ENCODE assay signal across 17 mouse cellular contexts in genomic region chr1:61141592-61141930, GRCm38 (mm10).
DNase-seq lines count a peak whose midpoint lies in the region; ATAC-seq and TF ChIP-seq lines count a peak whose summit lies in the region.
"Had no signal": no experiment of that assay in that cellular context is flagged by ENCODE, and none has a peak within 500 bp of the region (broad histone marks: within the 10 kb centered on the region; RNA-seq: fewer than 3 reads in every experiment).

No protein-coding gene starts in this region.

- 60% methylated on average over 2 of the region's 2 CpGs for WGBS in kidney, adult 2 months
- 40% methylated on average over 2 of the region's 2 CpGs for WGBS in stomach, embryonic 14.5 days
- 66% methylated on average over 2 of the region's 2 CpGs for WGBS in stomach, postnatal 0 days
- WGBS in intestine, embryonic 16.5 days: 45% methylated on average over 2 of the region's 2 CpGs

- no peaks in the 10 kb centered on the region for H3K36me3 ChIP-seq in kidney, adult 2 months (ENCODE audit: control insufficient read depth, insufficient read depth, low read length)
- H3K36me3 ChIP-seq in stomach, embryonic 14.5 days (ENCODE audit: control insufficient read depth, insufficient read depth, low read length): no peaks in the 10 kb centered on the region
- H3K36me3 ChIP-seq in stomach, postnatal 0 days (ENCODE audit: control insufficient read depth, insufficient read depth, low read length): no peaks in the 10 kb centered on the region
- H3K36me3 ChIP-seq in intestine, embryonic 16.5 days (ENCODE audit: control insufficient read depth, insufficient read depth, low read length): no peaks in the 10 kb centered on the region
- H3K36me3 ChIP-seq: heart, embryonic 15.5 days; neural tube, embryonic 15.5 days had no signal

- H3K4me2 ChIP-seq in stomach, embryonic 14.5 days (replicated peaks; ENCODE audit: low read depth, low read length): no peak overlapping the region
- no peak overlapping the region for H3K4me2 ChIP-seq in stomach, postnatal 0 days (replicated peaks; ENCODE audit: low read depth)
- H3K4me2 ChIP-seq in intestine, embryonic 16.5 days (ENCODE audit: low read depth, low read length): no peak overlapping the region
- H3K4me2 ChIP-seq: heart, embryonic 15.5 days; neural tube, embryonic 15.5 days had no signal

- no peak overlapping the region for H3K9ac ChIP-seq in stomach, embryonic 14.5 days (replicated peaks; ENCODE audit: low read depth, low read length)
- H3K9ac ChIP-seq in stomach, postnatal 0 days (ENCODE audit: low read length): no peak overlapping the region
- no peak overlapping the region for H3K9ac ChIP-seq in intestine, embryonic 16.5 days (ENCODE audit: low read depth, low read length)
- H3K9ac ChIP-seq: heart, embryonic 15.5 days; liver, postnatal 0 days; neural tube, embryonic 15.5 days had no signal

- no peaks in the 10 kb centered on the region for H3K27me3 ChIP-seq in kidney, adult 2 months (replicated peaks; ENCODE audit: control insufficient read depth, insufficient read depth, low read length)
- 0 out of 2 replicates have a peak, but pooled peaks cover 3% of the 10 kb centered on the region for H3K27me3 ChIP-seq in stomach, embryonic 14.5 days (ENCODE audit: control insufficient read depth, insufficient read depth, low read length)
- H3K27me3 ChIP-seq in stomach, postnatal 0 days (ENCODE audit: control insufficient read depth, insufficient read depth, low read length): no peaks in the 10 kb centered on the region
- H3K27me3 ChIP-seq in intestine, embryonic 16.5 days (replicated peaks; ENCODE audit: control insufficient read depth, insufficient read depth, low read length): no peaks in the 10 kb centered on the region
- H3K27me3 ChIP-seq: heart, embryonic 15.5 days; neural tube, embryonic 15.5 days; Patski had no signal

- no peak for DNase-seq in kidney, adult 2 months
- DNase-seq in kidney, adult 18-20 months: no peak
- DNase-seq in stomach, postnatal 0 days (ENCODE audit: low spot score): no peak
- DNase-seq in yolk sac, embryonic 10.5 days (ENCODE audit: low spot score): peak; percentile 47
- DNase-seq in gastrocnemius, adult 8-10 months (ENCODE audit: low spot score in 2 of 2): no peak
- no peak for DNase-seq in gastrocnemius, adult 18-20 months (ENCODE audit: low spot score)
- DNase-seq: adrenal gland, adult 2 months; cerebellum, postnatal 25 days; kidney, adult 8-10 months; liver, postnatal 0 days; midbrain, embryonic 14.5 days had no signal

- no peak for TF ChIP-seq EP300 in stomach, postnatal 0 days (optimal IDR thresholded peaks at IDR 0.05)

- no peak overlapping the region for H3K4me3 ChIP-seq in kidney, adult 2 months (ENCODE audit: insufficient read depth, low read depth, low read length)
- no peak overlapping the region for H3K4me3 ChIP-seq in stomach, embryonic 14.5 days (ENCODE audit: low read depth, low read length)
- no peak overlapping the region for H3K4me3 ChIP-seq in stomach, postnatal 0 days (ENCODE audit: low read depth, low read length)
- H3K4me3 ChIP-seq in intestine, embryonic 16.5 days (ENCODE audit: low read length): no peak overlapping the region
- H3K4me3 ChIP-seq: heart, embryonic 15.5 days; neural tube, embryonic 15.5 days had no signal

- TF ChIP-seq POLR2A in kidney, adult 2 months (IDR thresholded peaks at IDR 0.05; ENCODE audit: low read depth, low read length): no peak

- no peak for ATAC-seq in stomach, embryonic 14.5 days (ENCODE audit: insufficient number of reproducible peaks, insufficient read depth, low FRiP score, low read depth)
- ATAC-seq in stomach, postnatal 0 days (ENCODE audit: low FRiP score, low TSS enrichment): no peak
- no peak for ATAC-seq in intestine, embryonic 16.5 days
- ATAC-seq: CD4-positive, CD25-positive, alpha-beta regulatory T cell, adult 4 months had no signal

- no peaks in the 10 kb centered on the region for H3K9me3 ChIP-seq in stomach, embryonic 14.5 days (ENCODE audit: control insufficient read depth, low read depth, low read length)
- H3K9me3 ChIP-seq in stomach, postnatal 0 days (ENCODE audit: control insufficient read depth, low read length): no peaks in the 10 kb centered on the region
- no peaks in the 10 kb centered on the region for H3K9me3 ChIP-seq in intestine, embryonic 16.5 days (ENCODE audit: control insufficient read depth, low read length)
- H3K9me3 ChIP-seq: heart, embryonic 15.5 days; neural tube, embryonic 15.5 days had no signal

- no peak for TF ChIP-seq CTCF in kidney, adult 2 months (conservative IDR thresholded peaks at IDR 0.05; ENCODE audit: insufficient read depth, insufficient read length, low read depth, low read length)
- no peak for TF ChIP-seq CTCF in stomach, postnatal 0 days (IDR thresholded peaks at IDR 0.05; ENCODE audit: low read depth)

- peak overlapping the region; percentile 28; the same call in 1 of the 2 replicates for H3K27ac ChIP-seq in kidney, adult 2 months (ENCODE audit: insufficient read depth, low read depth, low read length)
- 0 out of 2 replicates have a peak overlapping the region, but pooled peaks have one; percentile 27 for H3K27ac ChIP-seq in stomach, embryonic 14.5 days (ENCODE audit: low read length)
- no peak overlapping the region for H3K27ac ChIP-seq in stomach, postnatal 0 days (replicated peaks)
- H3K27ac ChIP-seq in intestine, embryonic 16.5 days (ENCODE audit: low read length): peak overlapping the region; percentile 68
- H3K27ac ChIP-seq: heart, embryonic 15.5 days had no signal

- H3K4me1 ChIP-seq in kidney, adult 2 months (ENCODE audit: control insufficient read depth, insufficient read depth, low read length): no peaks in the 10 kb centered on the region
- H3K4me1 ChIP-seq in stomach, embryonic 14.5 days (ENCODE audit: control insufficient read depth, insufficient read depth, low read length): peaks cover 38% of the 10 kb centered on the region
- H3K4me1 ChIP-seq in stomach, postnatal 0 days (replicated peaks; ENCODE audit: control insufficient read depth, insufficient read depth): no peaks in the 10 kb centered on the region; the same call in 1 of the 2 replicates
- H3K4me1 ChIP-seq in intestine, embryonic 16.5 days (ENCODE audit: control insufficient read depth, insufficient read depth, low read length): peaks cover 36% of the 10 kb centered on the region
